Mouse (Mus musculus): ENCODE measurements at regions not wholly inside any gene's neighbourhood (a gene's known extent, or its start where the extent isn't known, plus 50 kb on each side); places are given as distances from the start of the nearest gene placed in this dataset.

DNA sequence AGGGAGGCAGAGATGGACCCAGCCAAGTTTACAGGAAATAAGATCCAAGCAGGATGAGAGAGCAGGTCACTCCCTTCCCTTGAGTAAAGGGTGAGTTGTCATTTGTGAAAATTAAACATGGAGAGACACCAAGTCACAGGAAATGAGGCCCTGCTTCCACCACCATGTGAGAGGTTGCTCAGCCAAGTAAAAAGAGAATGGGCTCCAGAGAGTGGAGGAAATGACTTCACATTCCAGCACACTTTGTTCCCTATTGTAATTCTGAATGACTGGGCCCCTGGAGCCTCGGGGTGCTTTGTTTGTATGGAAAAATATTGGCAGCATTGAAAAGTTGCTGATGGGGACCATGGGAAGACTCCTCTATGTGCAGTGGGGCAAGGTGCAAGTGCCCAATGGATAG lies 129.9 kb upstream of the Rab11fip2 start:
- Histone ChIP-seq H3K4me3 (replicated peaks; ENCODE audit: control insufficient read depth, low read depth, low read length) (no peak overlapping the region), H3K27ac (ENCODE audit: control insufficient read depth, insufficient read depth, low read depth, low read length, poor library complexity) (no peak overlapping the region), H3K4me1 (ENCODE audit: control insufficient read depth, insufficient read depth, low read length) (no peaks in the 10 kb centered on the region)
- TF ChIP-seq POLR2A (IDR thresholded peaks at IDR 0.05; ENCODE audit: borderline replicate concordance, control insufficient read depth, low read depth, low read length) (no peak), CTCF (IDR thresholded peaks at IDR 0.05; ENCODE audit: control insufficient read depth, insufficient read depth, low read length) (no peak)
- WGBS: 23% methylated on average over 1 of the region's 1 CpGs

DNA sequence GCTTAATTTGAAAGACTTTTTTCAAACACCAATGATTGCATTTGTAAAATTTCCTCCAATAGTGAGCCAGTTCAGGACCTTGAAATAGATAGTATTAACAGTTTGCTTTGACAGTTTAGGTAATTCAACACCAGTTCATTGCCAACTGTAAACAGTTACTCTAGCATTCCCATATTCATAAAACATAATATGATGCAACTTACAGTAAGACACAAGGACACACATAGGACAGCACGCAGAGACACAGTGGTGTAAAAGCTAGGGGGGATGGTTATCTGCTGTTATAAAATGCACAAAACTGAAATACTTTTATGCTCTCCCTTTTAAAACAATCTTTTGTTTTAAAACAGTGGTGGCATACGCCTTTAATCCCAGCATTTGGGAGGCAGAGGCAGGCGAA lies 122.7 kb upstream of the Rab11fip2 start:
- H3K4me3 ChIP-seq (replicated peaks; ENCODE audit: control insufficient read depth, low read depth, low read length): no peak overlapping the region
- 79% methylated on average over 3 of the region's 3 CpGs for WGBS
- H3K27ac ChIP-seq (ENCODE audit: control insufficient read depth, insufficient read depth, low read depth, low read length, poor library complexity): no peak overlapping the region
- H3K4me1 ChIP-seq (ENCODE audit: control insufficient read depth, insufficient read depth, low read length): no peaks in the 10 kb centered on the region
- TF ChIP-seq POLR2A (IDR thresholded peaks at IDR 0.05; ENCODE audit: borderline replicate concordance, control insufficient read depth, low read depth, low read length) (no peak), CTCF (IDR thresholded peaks at IDR 0.05; ENCODE audit: control insufficient read depth, insufficient read depth, low read length) (no peak)

DNA sequence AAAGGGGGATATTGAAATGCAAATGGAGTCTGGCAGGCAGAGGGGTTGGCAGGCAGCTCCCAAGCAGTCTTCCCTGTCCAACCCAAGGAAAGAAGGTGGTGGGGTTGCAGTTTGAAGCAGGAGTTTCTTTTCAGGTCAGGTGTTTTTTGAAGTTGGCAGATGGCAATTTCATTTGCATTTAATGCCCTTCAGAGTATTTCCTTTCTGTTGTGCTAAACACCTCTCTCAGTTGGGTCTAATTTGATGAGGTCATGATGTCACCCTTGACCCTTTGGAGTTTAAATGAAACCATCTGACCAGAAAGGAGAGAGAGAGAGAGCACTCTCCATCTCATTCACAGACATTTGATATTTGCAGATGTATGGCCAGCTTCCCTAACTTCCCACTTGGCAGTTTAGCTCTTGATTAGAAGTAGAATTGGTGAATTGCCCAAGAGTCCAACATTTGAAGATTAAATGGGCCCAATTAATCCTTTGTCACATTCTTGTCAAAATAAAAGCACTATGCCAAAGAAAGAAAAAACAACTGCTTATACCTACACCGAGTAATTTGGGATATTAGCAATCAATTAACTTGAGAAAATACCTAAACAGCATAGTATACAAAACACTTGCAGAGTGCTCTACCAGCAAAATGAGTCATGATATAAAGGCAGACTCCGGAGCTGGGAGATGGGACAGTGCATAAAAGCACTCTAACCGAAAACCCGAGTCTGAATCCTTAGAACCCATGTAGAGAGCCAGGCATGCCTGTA lies 111.8 kb upstream of the Rab11fip2 start:
- no peak overlapping the region for H3K4me3 ChIP-seq (replicated peaks; ENCODE audit: control insufficient read depth, low read depth, low read length)
- 73% methylated on average over 4 of the region's 4 CpGs for WGBS

GRCm38 (mm10) chr19:60051151-60051550 lies 107.7 kb upstream of the Rab11fip2 start:
- WGBS: 76% methylated on average over 9 of the region's 9 CpGs
- TF ChIP-seq CTCF (IDR thresholded peaks at IDR 0.05; ENCODE audit: control insufficient read depth, insufficient read depth, low read length) (no peak), POLR2A (IDR thresholded peaks at IDR 0.05; ENCODE audit: borderline replicate concordance, control insufficient read depth, low read depth, low read length) (no peak)
- H3K27ac ChIP-seq (ENCODE audit: control insufficient read depth, insufficient read depth, low read depth, low read length, poor library complexity): no peak overlapping the region
- no peaks in the 10 kb centered on the region for H3K4me1 ChIP-seq (ENCODE audit: control insufficient read depth, insufficient read depth, low read length)
- H3K4me3 ChIP-seq (replicated peaks; ENCODE audit: control insufficient read depth, low read depth, low read length): no peak overlapping the region

More for the DNA sequence above, 111.8 kb upstream of the Rab11fip2 start:
- no peak overlapping the region for H3K27ac ChIP-seq (ENCODE audit: control insufficient read depth, insufficient read depth, low read depth, low read length, poor library complexity)
- no peaks in the 10 kb centered on the region for H3K4me1 ChIP-seq (ENCODE audit: control insufficient read depth, insufficient read depth, low read length)
- no peak for TF ChIP-seq CTCF (IDR thresholded peaks at IDR 0.05; ENCODE audit: control insufficient read depth, insufficient read depth, low read length)
- TF ChIP-seq POLR2A (IDR thresholded peaks at IDR 0.05; ENCODE audit: borderline replicate concordance, control insufficient read depth, low read depth, low read length): no peak

DNA sequence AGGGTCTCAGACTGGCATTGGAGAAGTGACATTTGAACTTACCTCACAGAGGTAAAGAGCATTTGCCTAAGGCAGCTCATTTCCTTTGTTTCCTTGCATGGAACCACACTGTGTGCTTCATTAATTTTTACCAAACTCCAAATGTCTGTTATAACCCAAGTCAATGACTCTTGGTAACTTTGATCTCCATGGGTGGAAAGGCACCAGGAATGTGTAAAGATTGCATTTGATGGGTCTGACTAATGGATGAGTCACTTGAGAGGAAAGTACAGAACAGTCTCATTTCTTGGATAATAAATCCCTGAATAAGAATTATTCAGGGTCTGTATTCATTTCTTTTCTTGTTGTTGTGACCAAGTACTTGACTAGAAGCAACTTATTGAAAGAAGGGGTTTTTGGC lies 97.3 kb upstream of the Rab11fip2 start:
- no peak overlapping the region for H3K4me3 ChIP-seq (replicated peaks; ENCODE audit: control insufficient read depth, low read depth, low read length)
- H3K27ac ChIP-seq (ENCODE audit: control insufficient read depth, insufficient read depth, low read depth, low read length, poor library complexity): no peak overlapping the region
- TF ChIP-seq POLR2A (IDR thresholded peaks at IDR 0.05; ENCODE audit: borderline replicate concordance, control insufficient read depth, low read depth, low read length) (no peak), CTCF (IDR thresholded peaks at IDR 0.05; ENCODE audit: control insufficient read depth, insufficient read depth, low read length) (no peak)
- no peaks in the 10 kb centered on the region for H3K4me1 ChIP-seq (ENCODE audit: control insufficient read depth, insufficient read depth, low read length)

- H3K27ac ChIP-seq (ENCODE audit: control insufficient read depth, insufficient read depth, low read depth, low read length, poor library complexity): no peak overlapping the region
- WGBS: 72% methylated on average over 2 of the region's 2 CpGs
- TF ChIP-seq CTCF (IDR thresholded peaks at IDR 0.05; ENCODE audit: control insufficient read depth, insufficient read depth, low read length): no peak
- no peak for TF ChIP-seq POLR2A (IDR thresholded peaks at IDR 0.05; ENCODE audit: borderline replicate concordance, control insufficient read depth, low read depth, low read length)
- no peak overlapping the region for H3K4me3 ChIP-seq (replicated peaks; ENCODE audit: control insufficient read depth, low read depth, low read length)
- no peaks in the 10 kb centered on the region for H3K4me1 ChIP-seq (ENCODE audit: control insufficient read depth, insufficient read depth, low read length)
These were observed 89.2 kb upstream of the Rab11fip2 start for GRCm38 (mm10) chr19:60032667-60033066.

DNA sequence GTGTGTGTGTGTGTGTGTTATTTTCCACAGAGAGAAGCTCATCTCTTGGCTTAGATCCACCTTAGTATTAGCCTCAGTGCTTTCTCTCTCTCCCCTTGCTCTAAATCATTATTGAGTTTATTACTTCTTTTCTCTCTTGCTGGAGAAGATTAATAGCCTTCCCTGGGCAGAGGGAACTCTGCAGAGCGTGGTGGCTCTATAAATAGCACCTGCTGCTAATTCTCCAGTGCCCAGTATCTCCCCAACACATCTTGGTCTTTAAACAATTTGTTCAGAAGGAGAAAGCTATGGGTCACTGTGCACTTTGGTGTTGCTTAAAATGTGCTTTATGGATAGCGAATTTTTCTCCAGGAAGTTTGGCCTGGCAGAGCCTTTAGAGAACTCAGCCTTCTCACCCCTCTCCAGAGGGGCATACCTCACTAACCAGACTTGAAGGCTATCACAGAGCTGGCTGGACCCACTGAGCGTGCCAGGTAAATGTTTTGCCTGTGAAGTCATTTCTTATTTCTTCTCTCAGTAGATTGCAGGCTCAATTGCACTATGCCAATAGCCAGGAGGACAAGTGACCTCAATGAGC lies 86.8 kb upstream of the Rab11fip2 start:
- Histone ChIP-seq H3K27ac (ENCODE audit: control insufficient read depth, insufficient read depth, low read depth, low read length, poor library complexity) (no peak overlapping the region), H3K4me3 (replicated peaks; ENCODE audit: control insufficient read depth, low read depth, low read length) (no peak overlapping the region), H3K4me1 (ENCODE audit: control insufficient read depth, insufficient read depth, low read length) (no peaks in the 10 kb centered on the region)
- WGBS: 41% methylated on average over 3 of the region's 3 CpGs
- TF ChIP-seq POLR2A (IDR thresholded peaks at IDR 0.05; ENCODE audit: borderline replicate concordance, control insufficient read depth, low read depth, low read length): no peak
- TF ChIP-seq CTCF (IDR thresholded peaks at IDR 0.05; ENCODE audit: control insufficient read depth, insufficient read depth, low read length): no peak

GRCm38 (mm10) chr19:60029720-60030119 lies 86.3 kb upstream of the Rab11fip2 start:
- 68% methylated on average over 4 of the region's 4 CpGs for WGBS
- TF ChIP-seq CTCF (IDR thresholded peaks at IDR 0.05; ENCODE audit: control insufficient read depth, insufficient read depth, low read length) (no peak), POLR2A (IDR thresholded peaks at IDR 0.05; ENCODE audit: borderline replicate concordance, control insufficient read depth, low read depth, low read length) (no peak)
- H3K27ac ChIP-seq (ENCODE audit: control insufficient read depth, insufficient read depth, low read depth, low read length, poor library complexity): no peak overlapping the region
- H3K4me3 ChIP-seq (replicated peaks; ENCODE audit: control insufficient read depth, low read depth, low read length): no peak overlapping the region
- H3K4me1 ChIP-seq (ENCODE audit: control insufficient read depth, insufficient read depth, low read length): no peaks in the 10 kb centered on the region
